Mouse (Mus musculus) limb, embryonic 10.5 days (tissue): ENCODE measurements at regions not wholly inside any gene's neighbourhood (a gene's known extent, or its start where the extent isn't known, plus 50 kb on each side); places are given as distances from the start of the nearest gene placed in this dataset.
"Not testable (repeated sequence)": the region's sequence is repeated elsewhere in the genome, so short reads cannot be mapped to it uniquely, and the experiment has no call there.

Experiments used
- DNase-seq: peaks from one replicate; pipeline ENCODE4 v3.0.0-alpha.2; 2017; ENCODE audit warnings: low spot score
- H3K27ac ChIP-seq: fragments of 300-500 bp; sonication (generic); 2 replicates; pipeline ENCODE4 v1.5.1; 2016; ENCODE audit warnings: mild to moderate bottlenecking
- H3K27me3 ChIP-seq: fragments of 300-500 bp; sonication (generic); 2 replicates; pipeline ENCODE4 v1.6.1; 2016; ENCODE audit warnings: low read depth, mild to moderate bottlenecking; ENCODE audit not compliant: poor library complexity, severe bottlenecking
- H3K36me3 ChIP-seq: fragments of 300-500 bp; sonication (generic); 2 replicates; pipeline ENCODE4 v1.6.1; 2016; ENCODE audit warnings: mild to moderate bottlenecking, moderate library complexity
- H3K4me1 ChIP-seq: fragments of 300-500 bp; sonication (generic); 2 replicates; pipeline ENCODE4 v1.6.1; 2016
- H3K4me3 ChIP-seq: fragments of 300-500 bp; sonication (generic); 2 replicates; pipeline ENCODE4 v1.5.1; 2016; ENCODE audit warnings: mild to moderate bottlenecking, moderate library complexity
- H3K9me3 ChIP-seq: fragments of 300-500 bp; sonication (generic); replicated peaks from 2 replicates; pipeline ENCODE4 v1.6.1; 2016; ENCODE audit warnings: mild to moderate bottlenecking
- WGBS: fragments of 180-500 bp; shearing (Covaris S2); methylation state at CpG from one replicate; pipeline ENCODE4 v1.1.7; 2016; 5-methylcytosine and 5-hydroxymethylcytosine counted together

DNA sequence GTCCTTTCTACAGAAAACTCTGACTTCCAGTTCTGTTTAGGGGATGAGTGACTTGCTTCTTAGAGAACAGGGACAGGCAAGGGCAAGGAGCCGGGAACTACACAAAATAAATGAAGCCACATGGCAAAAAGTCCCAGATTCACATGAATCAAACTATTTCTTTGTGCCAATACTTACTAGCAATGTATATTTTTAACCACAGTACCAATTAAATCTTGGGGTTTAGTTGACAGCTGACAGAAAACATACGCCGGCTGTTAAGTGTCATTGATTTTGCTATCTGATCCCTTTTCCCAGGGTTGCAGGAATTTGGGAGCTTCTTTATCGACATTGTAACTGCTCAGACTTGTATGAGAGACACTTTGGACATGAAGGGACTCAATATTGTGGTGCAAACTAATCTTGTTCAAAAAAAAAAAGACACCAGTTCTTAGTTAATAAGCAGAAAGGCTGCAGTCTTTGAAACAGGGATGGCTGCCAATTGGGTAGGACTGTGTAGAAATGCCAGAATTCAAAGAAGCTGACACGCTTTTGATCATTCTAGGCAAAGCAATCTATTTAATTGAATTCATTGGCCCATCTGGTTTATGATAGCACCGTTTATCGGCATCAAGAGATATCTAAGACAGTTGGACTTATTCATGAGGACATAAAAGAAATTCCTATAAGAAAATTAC is 132.5 kb downstream of the Sst start:
- Histone ChIP-seq H3K9me3 (no peaks in the 10 kb centered on the region), H3K36me3 (no peaks in the 10 kb centered on the region), H3K27me3 (no peaks in the 10 kb centered on the region), H3K4me1 (no peaks in the 10 kb centered on the region), H3K4me3 (no peak overlapping the region), H3K27ac (no peak overlapping the region)
- DNase-seq, result no peak
- 75% methylated on average over 7 of the region's 7 CpGs for WGBS

DNA sequence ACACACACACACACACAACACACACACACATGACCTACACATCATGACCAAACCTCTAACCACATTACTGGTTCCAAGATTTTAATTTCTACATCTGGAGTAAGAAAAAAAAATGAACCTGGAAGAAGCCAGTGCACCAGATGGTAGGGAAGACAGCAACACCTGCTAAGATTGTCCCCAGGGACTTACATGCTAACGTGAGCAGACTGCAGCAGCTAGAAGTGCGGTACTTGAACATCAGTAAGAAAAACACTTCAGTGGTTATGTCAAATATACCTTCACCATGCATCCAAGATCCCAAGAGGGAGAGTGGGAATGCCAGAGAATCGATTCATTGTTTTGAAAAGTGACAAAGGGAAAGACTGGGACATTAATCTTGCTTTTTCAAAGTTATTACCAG is 153.7 kb downstream of the Sst start:
- DNase-seq, result no peak
- H3K4me3 ChIP-seq, result no peak overlapping the region
- H3K4me1 ChIP-seq, result no peaks in the 10 kb centered on the region
- H3K9me3 ChIP-seq, result no peaks in the 10 kb centered on the region
- 69% methylated on average over 3 of the region's 3 CpGs for WGBS
- H3K27ac ChIP-seq, result no peak overlapping the region
- H3K27me3 ChIP-seq, result no peaks in the 10 kb centered on the region
- no peaks in the 10 kb centered on the region for H3K36me3 ChIP-seq

DNA sequence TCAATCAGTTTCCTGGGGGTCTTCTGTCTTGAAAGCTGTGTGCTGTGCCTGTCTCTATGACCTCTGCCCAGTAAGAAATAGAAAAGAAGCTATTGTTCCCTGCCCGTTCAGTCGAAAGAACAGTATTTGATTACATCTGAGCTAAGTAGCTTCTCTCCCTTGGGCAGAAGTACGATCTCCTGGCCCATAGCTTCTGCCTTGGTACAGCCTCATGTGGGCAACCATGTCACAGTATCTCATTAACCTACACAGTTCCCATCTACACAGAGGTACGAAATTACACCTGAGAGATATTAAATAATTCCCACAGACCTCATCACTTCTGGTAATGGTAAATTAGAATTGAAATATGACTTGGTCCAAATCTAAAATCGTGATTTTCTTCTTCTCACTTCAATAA is 155.0 kb downstream of the Sst start:
- Histone ChIP-seq H3K27me3 (no peaks in the 10 kb centered on the region), H3K36me3 (no peaks in the 10 kb centered on the region), H3K9me3 (no peaks in the 10 kb centered on the region), H3K27ac (no peak overlapping the region), H3K4me1 (no peaks in the 10 kb centered on the region), H3K4me3 (no peak overlapping the region)
- no peak for DNase-seq
- WGBS, result 74% methylated on average over 5 of the region's 5 CpGs

- Histone ChIP-seq H3K4me1 (no peaks in the 10 kb centered on the region), H3K4me3 (no peak overlapping the region), H3K27ac (no peak overlapping the region), H3K36me3 (no peaks in the 10 kb centered on the region), H3K27me3 (no peaks in the 10 kb centered on the region), H3K9me3 (no peaks in the 10 kb centered on the region)
- DNase-seq, result no peak
- WGBS, result 92% methylated on average over 4 of the region's 4 CpGs
Measured at GRCm38 (mm10) chr16:23726562-23726961, 164.2 kb downstream of the Sst start.

DNA sequence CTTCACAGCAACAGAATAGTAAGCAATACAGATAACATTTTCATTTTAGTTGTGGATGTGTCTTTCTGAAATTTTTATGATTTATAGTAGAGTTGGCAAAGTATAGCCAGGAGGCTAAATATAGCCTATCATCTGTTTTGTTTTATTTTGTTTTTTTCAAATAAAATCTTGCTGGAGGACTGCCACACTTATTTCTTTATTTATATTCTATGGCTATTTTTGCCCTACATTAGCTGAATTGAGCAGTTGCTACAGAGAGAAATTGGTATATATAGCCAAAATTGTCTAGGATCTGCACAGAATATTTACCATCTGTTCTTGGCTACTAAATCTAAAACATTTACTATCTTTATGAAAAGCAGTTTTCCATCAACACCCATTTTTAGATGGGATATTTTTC is 169.0 kb downstream of the Sst start:
- no peaks in the 10 kb centered on the region for H3K4me1 ChIP-seq
- no peak for DNase-seq
- H3K36me3 ChIP-seq, result no peaks in the 10 kb centered on the region
- no peak overlapping the region for H3K4me3 ChIP-seq
- H3K27ac ChIP-seq, result no peak overlapping the region
- no peaks in the 10 kb centered on the region for H3K27me3 ChIP-seq
- H3K9me3 ChIP-seq, result no peaks in the 10 kb centered on the region

DNA sequence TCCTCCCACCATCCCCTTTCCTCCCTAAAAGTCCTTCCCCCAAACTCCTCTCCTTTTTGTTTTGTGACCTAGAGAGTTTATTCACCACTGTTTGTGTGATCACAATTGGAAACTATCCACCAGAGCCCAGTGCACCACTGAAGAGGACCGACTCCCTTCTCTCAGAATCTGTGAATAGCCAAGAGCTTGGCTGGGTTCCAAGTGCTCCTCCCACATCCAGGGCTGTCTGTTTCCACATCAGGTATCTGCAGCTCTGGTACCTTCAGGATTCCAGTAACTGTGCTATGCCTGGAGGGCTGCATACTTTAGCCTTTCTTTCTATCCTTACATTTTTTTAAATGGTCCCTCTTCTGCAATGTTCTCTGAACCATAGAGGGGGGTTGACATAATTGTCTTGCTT is 180.5 kb upstream of the Masp1 start:
- DNase-seq, result no peak
- Histone ChIP-seq H3K9me3 (no peaks in the 10 kb centered on the region), H3K4me3 (no peak overlapping the region), H3K27ac (no peak overlapping the region), H3K27me3 (no peaks in the 10 kb centered on the region), H3K4me1 (no peaks in the 10 kb centered on the region), H3K36me3 (no peaks in the 10 kb centered on the region)
- WGBS, result 79% methylated on average over 1 of the region's 1 CpGs

DNA sequence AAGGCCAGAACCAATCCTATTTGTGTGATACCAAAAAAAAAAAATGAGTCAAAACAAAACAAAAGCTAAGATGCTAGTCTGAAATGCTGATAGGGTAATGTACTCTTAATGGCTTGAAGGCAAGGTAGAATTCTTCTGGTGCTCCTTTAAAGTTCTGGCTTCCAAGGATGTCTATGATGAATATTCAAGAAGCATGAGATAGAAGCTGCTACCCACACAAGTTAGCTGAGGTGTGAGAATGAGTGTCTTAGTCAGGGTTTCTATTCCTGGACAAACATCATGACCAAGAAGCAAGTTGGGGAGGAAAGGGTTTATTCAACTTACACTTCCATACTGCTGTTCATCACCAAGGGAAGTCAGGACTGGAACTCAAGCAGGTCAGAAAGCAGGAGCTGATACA is 173.6 kb upstream of the Masp1 start:
- not testable (repeated sequence) for H3K4me1 ChIP-seq, H3K36me3 ChIP-seq, H3K27me3 ChIP-seq, H3K4me3 ChIP-seq, H3K27ac ChIP-seq, H3K9me3 ChIP-seq, DNase-seq

GRCm38 (mm10) chr16:23690061-23690460 is 169.4 kb upstream of the Masp1 start:
- Histone ChIP-seq H3K27me3 (no peaks in the 10 kb centered on the region), H3K27ac (no peak overlapping the region), H3K36me3 (no peaks in the 10 kb centered on the region), H3K9me3 (no peaks in the 10 kb centered on the region), H3K4me1 (no peaks in the 10 kb centered on the region), H3K4me3 (no peak overlapping the region)
- DNase-seq, result no peak
- 96% methylated on average over 2 of the region's 2 CpGs for WGBS

DNA sequence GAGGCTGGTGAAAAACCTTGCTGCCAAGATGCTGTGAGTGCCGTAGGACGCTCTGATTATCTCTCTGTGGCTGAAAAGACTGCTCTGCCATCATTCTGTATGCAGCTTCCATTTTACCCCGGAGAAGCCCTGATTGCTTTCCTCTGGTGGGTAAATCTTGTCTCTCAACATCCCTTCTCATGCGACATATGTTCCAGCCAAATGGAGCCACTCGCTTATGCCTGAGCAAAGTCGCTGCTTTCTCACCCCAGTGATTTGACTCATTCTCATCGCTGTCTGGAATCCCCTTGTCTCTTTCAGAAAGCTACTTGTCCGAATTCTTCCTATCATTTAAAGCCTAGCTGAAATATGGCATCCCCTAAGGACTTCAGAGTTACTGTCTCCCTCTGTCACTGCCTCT is 166.2 kb upstream of the Masp1 start:
- Histone ChIP-seq H3K36me3 (no peaks in the 10 kb centered on the region), H3K27me3 (no peaks in the 10 kb centered on the region), H3K9me3 (no peaks in the 10 kb centered on the region), H3K27ac (no peak overlapping the region), H3K4me1 (no peaks in the 10 kb centered on the region), H3K4me3 (no peak overlapping the region)
- no peak for DNase-seq
- 90% methylated on average over 8 of the region's 8 CpGs for WGBS

DNA sequence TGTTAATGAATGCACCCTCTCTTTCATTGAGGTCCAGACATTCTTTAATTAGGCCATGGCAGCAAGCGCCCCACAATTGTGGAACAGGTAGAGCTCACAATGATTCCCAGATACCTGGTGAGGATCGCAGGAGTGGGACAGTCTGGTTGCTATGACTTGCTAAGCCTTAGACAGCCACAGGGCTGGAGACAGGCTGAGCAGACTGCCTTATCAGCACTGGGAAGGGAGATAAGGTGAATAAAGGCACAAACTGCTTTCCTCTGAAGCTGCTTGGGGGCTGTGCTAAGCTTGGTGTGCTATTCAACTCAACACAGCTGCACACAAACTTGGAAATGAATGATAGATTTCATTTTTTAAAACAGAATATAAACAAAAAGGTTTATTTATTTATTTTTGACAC is 159.8 kb upstream of the Masp1 start:
- Histone ChIP-seq H3K27ac (no peak overlapping the region), H3K4me3 (no peak overlapping the region), H3K36me3 (no peaks in the 10 kb centered on the region), H3K27me3 (no peaks in the 10 kb centered on the region), H3K9me3 (no peaks in the 10 kb centered on the region), H3K4me1 (no peaks in the 10 kb centered on the region)
- no peak for DNase-seq
- WGBS, result 70% methylated on average over 2 of the region's 2 CpGs

DNA sequence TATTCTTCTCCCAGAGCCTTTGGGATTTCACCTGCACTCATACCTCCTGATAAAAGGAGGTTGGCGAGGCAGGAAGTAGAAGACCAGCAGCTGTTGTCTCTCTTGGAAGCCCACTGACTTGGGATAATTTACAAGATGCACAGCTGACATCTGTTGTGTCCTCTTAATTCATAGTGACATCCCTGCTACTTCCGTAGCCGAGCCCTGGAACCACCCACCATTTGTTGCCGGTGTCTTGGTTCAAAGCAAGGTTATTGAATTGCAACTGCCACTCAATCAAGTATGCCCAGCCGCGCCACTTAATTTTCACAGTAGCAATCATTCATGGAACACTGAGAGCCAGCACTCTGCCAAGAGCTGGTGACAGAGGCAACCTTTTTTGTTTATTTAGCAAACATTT is 151.8 kb upstream of the Masp1 start:
- 56% methylated on average over 6 of the region's 6 CpGs for WGBS
- Histone ChIP-seq H3K4me1 (no peaks in the 10 kb centered on the region), H3K4me3 (no peak overlapping the region), H3K27me3 (no peaks in the 10 kb centered on the region), H3K27ac (no peak overlapping the region), H3K36me3 (no peaks in the 10 kb centered on the region), H3K9me3 (no peaks in the 10 kb centered on the region)
- DNase-seq, result no peak

DNA sequence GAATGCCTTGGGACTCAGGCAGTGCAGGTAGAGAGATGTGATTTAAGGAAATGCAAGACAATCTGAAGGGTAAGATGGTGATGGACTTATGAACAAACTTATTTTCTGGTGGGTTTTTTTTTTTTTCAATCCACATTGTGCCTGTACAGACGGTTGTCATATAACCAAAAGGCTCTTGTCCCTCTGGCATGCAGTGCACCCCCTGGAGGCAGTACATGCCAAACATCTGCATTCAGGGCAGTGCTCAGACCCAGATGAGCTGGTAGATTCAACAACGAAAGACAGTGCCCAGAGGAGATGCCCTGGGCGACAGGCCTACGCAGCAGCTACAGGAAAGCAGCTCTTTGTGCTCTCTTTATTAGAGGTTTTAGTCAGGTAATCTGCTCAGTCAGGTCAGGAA is 149.5 kb upstream of the Masp1 start:
- Histone ChIP-seq H3K27me3 (no peaks in the 10 kb centered on the region), H3K4me3 (no peak overlapping the region), H3K36me3 (no peaks in the 10 kb centered on the region), H3K9me3 (no peaks in the 10 kb centered on the region), H3K4me1 (no peaks in the 10 kb centered on the region), H3K27ac (no peak overlapping the region)
- 78% methylated on average over 4 of the region's 4 CpGs for WGBS
- no peak for DNase-seq

GRCm38 (mm10) chr16:23669651-23670050 is 149.0 kb upstream of the Masp1 start:
- no peaks in the 10 kb centered on the region for H3K9me3 ChIP-seq
- DNase-seq, result no peak
- no peak overlapping the region for H3K4me3 ChIP-seq
- H3K36me3 ChIP-seq, result no peaks in the 10 kb centered on the region
- H3K27me3 ChIP-seq, result no peaks in the 10 kb centered on the region
- WGBS, result 94% methylated on average over 4 of the region's 4 CpGs
- H3K4me1 ChIP-seq, result no peaks in the 10 kb centered on the region
- H3K27ac ChIP-seq, result no peak overlapping the region
